Mouse (Mus musculus): ENCODE data around the gene Pus1. TPM values are rescaled to one million over a fixed set of nuclear protein-coding genes. Genes with fewer than 3 reads are reported as not detected.

Gene Pus1
- total and polyA plus RNA-seq, 3 experiments: 107 to 248 (median 117) TPM

DNA sequence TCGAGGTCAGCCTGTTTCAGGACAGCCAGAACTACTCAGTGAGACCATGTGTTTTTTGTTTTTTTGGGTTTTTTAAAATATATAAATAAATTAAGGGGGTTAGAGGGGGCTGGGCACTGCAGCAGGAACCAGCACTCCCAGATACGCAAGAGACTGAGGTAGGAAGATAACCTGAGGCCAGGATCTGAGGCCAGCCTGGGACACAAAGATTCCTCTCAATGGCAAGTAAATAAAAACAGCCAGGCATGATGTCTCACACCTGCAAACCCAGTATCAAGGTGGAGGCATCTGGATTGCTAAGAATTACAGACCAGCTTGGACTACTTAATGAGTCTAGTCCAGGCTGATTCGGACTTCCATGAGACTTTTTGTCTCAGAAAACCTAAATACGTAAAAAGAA, 11.2 kb downstream of the Pus1 start:
- Histone ChIP-seq H3K79me2 (ENCODE audit: control insufficient read depth, insufficient read depth, low read length, poor library complexity) (peaks cover 59% of the 10 kb centered on the region), H3K36me3 (ENCODE audit: control insufficient read depth in 1 of 2, insufficient read depth in 2 of 2, low read length in 2 of 2) (peaks cover 9 to 37% of the 10 kb centered on the region in 2 experiments), H3K4me1 (ENCODE audit: control insufficient read depth in 1 of 2, insufficient read depth in 2 of 2, low read length in 2 of 2) (peaks cover 7 to 16% of the 10 kb centered on the region in 2 experiments), H3K27me3 (ENCODE audit: control insufficient read depth in 1 of 2, insufficient read depth in 2 of 2, low read length in 2 of 2) (no peaks in the 10 kb centered on the region), H3K27ac (ENCODE audit: control insufficient read depth, low read depth, low read length) (0 out of 2 replicates have a peak overlapping the region, but pooled peaks have one; percentile 16), H3K4me3 (ENCODE audit: control insufficient read depth in 1 of 2, insufficient read depth in 1 of 2, low read depth in 2 of 2, low read length in 2 of 2) (peak overlapping the region; percentile 94 to 99), H3K9me3 (replicated peaks; ENCODE audit: insufficient read depth, low read length) (no peaks in the 10 kb centered on the region), H3K9ac (ENCODE audit: control insufficient read depth, low read depth, low read length, poor library complexity, severe bottlenecking) (peak overlapping the region; percentile 96)
- TF ChIP-seq CHD1 (IDR thresholded peaks at IDR 0.05; ENCODE audit: low read depth, low read length) (peak; percentile 29; the same call in 1 of the 2 replicates), NELFE (IDR thresholded peaks at IDR 0.05; ENCODE audit: low read depth, low read length) (no peak), GATA1 (IDR thresholded peaks at IDR 0.05; ENCODE audit: low read depth, low read length) (no peak), NRF1 (IDR thresholded peaks at IDR 0.05; ENCODE audit: insufficient read depth, low read depth, low read length, poor library complexity, severe bottlenecking) (no peak), MXI1 (IDR thresholded peaks at IDR 0.05; ENCODE audit: low read depth, low read length) (peak; percentile 16), RAD21 (IDR thresholded peaks at IDR 0.05; ENCODE audit: low read depth, low read length) (no peak), TAL1 (IDR thresholded peaks at IDR 0.05; ENCODE audit: low read length) (peak; percentile 54), USF2 (IDR thresholded peaks at IDR 0.05; ENCODE audit: borderline replicate concordance in 1 of 2, insufficient read depth in 1 of 2, low read depth in 1 of 2, low read length in 2 of 2) (no peak), EP300 (IDR thresholded peaks at IDR 0.05; ENCODE audit: low read depth in 1 of 2, low read length in 2 of 2) (peak in 1 of 2 experiments; percentile 45; a peak in 2 of 4 replicates), JUND (IDR thresholded peaks at IDR 0.05; ENCODE audit: low read depth, low read length) (no peak), MEF2A (IDR thresholded peaks at IDR 0.05; ENCODE audit: extremely low read depth, insufficient replicate concordance, low read depth, low read length, poor library complexity, severe bottlenecking) (no peak), TCF12 (IDR thresholded peaks at IDR 0.05; ENCODE audit: low read depth, low read length) (peak; percentile 41; the same call in 1 of the 2 replicates), MYC (IDR thresholded peaks at IDR 0.05; ENCODE audit: low read depth, low read length) (no peak)
- peak; percentile 48 for DNase-seq (ENCODE audit: low read depth, low spot score)

DNA sequence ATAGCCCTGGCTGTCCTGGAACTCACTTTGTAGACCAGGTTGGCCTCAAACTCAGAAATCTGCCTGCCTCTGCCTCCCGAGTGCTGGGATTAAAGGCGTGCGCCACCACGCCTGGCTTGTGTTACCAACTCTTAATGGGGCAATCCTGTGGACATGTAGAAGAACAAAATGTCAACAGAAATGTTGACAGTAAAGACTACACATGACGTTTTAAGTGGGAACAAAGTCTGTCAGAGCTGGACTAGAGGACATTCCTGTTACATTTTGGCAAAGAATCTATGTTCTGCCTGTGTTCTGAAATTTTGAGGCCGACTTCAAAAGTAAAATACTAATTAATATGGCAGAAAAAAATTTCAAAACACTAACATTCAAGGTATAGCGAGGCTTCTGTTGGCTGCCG, 16.6 kb downstream of the Pus1 start:
- TF ChIP-seq MYB (IDR thresholded peaks at IDR 0.05; ENCODE audit: low read depth, low read length): no peak
- TF ChIP-seq NRF1 (IDR thresholded peaks at IDR 0.05; ENCODE audit: insufficient read depth, low read depth, low read length, poor library complexity, severe bottlenecking): no peak
- TF ChIP-seq POLR2AphosphoS2 (IDR thresholded peaks at IDR 0.05; ENCODE audit: low read length): no peak
- no peak for TF ChIP-seq JUND (IDR thresholded peaks at IDR 0.05; ENCODE audit: low read depth, low read length)
- TF ChIP-seq GATA1 (IDR thresholded peaks at IDR 0.05; ENCODE audit: low read depth, low read length): no peak
- no peak for TF ChIP-seq MAX (IDR thresholded peaks at IDR 0.05; ENCODE audit: low read length)
- no peak for TF ChIP-seq MXI1 (IDR thresholded peaks at IDR 0.05; ENCODE audit: low read depth, low read length)
- TF ChIP-seq USF2 (IDR thresholded peaks at IDR 0.05; ENCODE audit: borderline replicate concordance in 1 of 2, insufficient read depth in 1 of 2, low read depth in 1 of 2, low read length in 2 of 2): no peak
- TF ChIP-seq ZC3H11A (IDR thresholded peaks at IDR 0.05; ENCODE audit: low read depth, low read length): no peak
- no peak for TF ChIP-seq CTCF (IDR thresholded peaks at IDR 0.05 in 2 of 3, conservative IDR thresholded peaks at IDR 0.05 in 1 of 3; ENCODE audit: control insufficient read depth in 1 of 3, insufficient read depth in 1 of 3, low read depth in 2 of 3, low read length in 3 of 3, poor library complexity in 1 of 3, severe bottlenecking in 1 of 3)
- no peak for TF ChIP-seq CHD2 (IDR thresholded peaks at IDR 0.05; ENCODE audit: low read length)
- TF ChIP-seq TBP (IDR thresholded peaks at IDR 0.05; ENCODE audit: low read depth, low read length): no peak
- no peak for TF ChIP-seq ZNF384 (IDR thresholded peaks at IDR 0.05; ENCODE audit: low read depth, low read length)
- TF ChIP-seq MEF2A (IDR thresholded peaks at IDR 0.05; ENCODE audit: extremely low read depth, insufficient replicate concordance, low read depth, low read length, poor library complexity, severe bottlenecking): no peak
- Histone ChIP-seq H3K27me3 (ENCODE audit: control insufficient read depth in 1 of 2, insufficient read depth in 2 of 2, low read length in 2 of 2) (no peaks in the 10 kb centered on the region), H3K4me1 (ENCODE audit: control insufficient read depth in 1 of 2, insufficient read depth in 2 of 2, low read length in 2 of 2) (peaks cover 12 to 19% of the 10 kb centered on the region in 2 experiments), H3K36me3 (ENCODE audit: control insufficient read depth in 1 of 2, insufficient read depth in 2 of 2, low read length in 2 of 2) (peaks cover 12 to 33% of the 10 kb centered on the region in 2 experiments), H3K79me2 (ENCODE audit: control insufficient read depth, insufficient read depth, low read length, poor library complexity) (peaks cover 84% of the 10 kb centered on the region), H3K9ac (ENCODE audit: control insufficient read depth, low read depth, low read length, poor library complexity, severe bottlenecking) (no peak overlapping the region), H3K9me3 (replicated peaks; ENCODE audit: insufficient read depth, low read length) (no peaks in the 10 kb centered on the region), H3K4me3 (ENCODE audit: control insufficient read depth in 1 of 2, insufficient read depth in 1 of 2, low read depth in 2 of 2, low read length in 2 of 2) (no peak overlapping the region), H3K27ac (ENCODE audit: control insufficient read depth, low read depth, low read length) (no peak overlapping the region)
- no peak for DNase-seq (ENCODE audit: low read depth, low spot score)

Measured in MEL (cell line).